Mouse (Mus musculus) kidney, embryonic 16.5 days (tissue): ENCODE results near the gene S100b. TPM values are rescaled to one million over a fixed set of nuclear protein-coding genes. Genes with fewer than 3 reads are reported as not detected.

ENCODE experiments used
- ATAC-seq: fragments of 200-750 bp; cut with Nextera tagmentation; 2 replicates; pipeline ENCODE4 v1.8.0; 2017; ENCODE audit warnings: moderate TSS enrichment; ENCODE audit not compliant: low FRiP score, low TSS enrichment
- H3K27ac ChIP-seq: fragments of 300-500 bp; sonication (generic); 2 replicates; pipeline ENCODE4 v1.5.1; 2014; ENCODE audit warnings: low read length
- H3K27me3 ChIP-seq: fragments of 300-500 bp; sonication (generic); 2 replicates; pipeline ENCODE4 v1.6.1; 2014; ENCODE audit warnings: low read length, control low read depth, mixed read lengths; ENCODE audit not compliant: insufficient read depth
- H3K36me3 ChIP-seq: fragments of 300-500 bp; sonication (generic); 2 replicates; pipeline ENCODE4 v1.6.1; 2014; ENCODE audit warnings: low read length, control low read depth, mixed read lengths; ENCODE audit not compliant: insufficient read depth
- H3K4me1 ChIP-seq: fragments of 300-500 bp; sonication (generic); 2 replicates; pipeline ENCODE4 v1.6.1; 2014; ENCODE audit warnings: low read length, control low read depth, mixed read lengths; ENCODE audit not compliant: insufficient read depth
- H3K4me2 ChIP-seq: fragments of 300-500 bp; sonication (generic); replicated peaks from 2 replicates; pipeline ENCODE4 v1.6.1; 2014; ENCODE audit warnings: low read depth, low read length
- H3K4me3 ChIP-seq: fragments of 300-500 bp; sonication (generic); 2 replicates; pipeline ENCODE4 v1.5.1; 2014; ENCODE audit warnings: mild to moderate bottlenecking, low read length
- H3K9ac ChIP-seq: fragments of 300-500 bp; sonication (generic); replicated peaks from 2 replicates; pipeline ENCODE4 v1.6.1; 2014; ENCODE audit warnings: low read length
- H3K9me3 ChIP-seq: fragments of 300-500 bp; sonication (generic); 2 replicates; pipeline ENCODE4 v1.6.1; 2016; ENCODE audit warnings: low read length, control low read depth
- whole genome bisulfite sequencing: fragments of 180-500 bp; shearing (Covaris S2); extraction: QIAGEN DNeasy Blood & Tissue Kit; methylation state at CpG from one replicate; pipeline ENCODE4 v1.1.7; 2014; 5-methylcytosine and 5-hydroxymethylcytosine counted together
- polyA plus RNA-seq: library from polyadenylated mRNA; unstranded; fragments of >200 nt; fragmentation: Nextera tagmentation; extraction: Ambion mirVana; gene quantifications from 2 replicates; pipeline ENCODE4 v1.2.1, GENCODE M21; 2015

Gene S100b
- polyA plus RNA-seq, 1 experiment from 2014 or later: 0.45 TPM

DNA sequence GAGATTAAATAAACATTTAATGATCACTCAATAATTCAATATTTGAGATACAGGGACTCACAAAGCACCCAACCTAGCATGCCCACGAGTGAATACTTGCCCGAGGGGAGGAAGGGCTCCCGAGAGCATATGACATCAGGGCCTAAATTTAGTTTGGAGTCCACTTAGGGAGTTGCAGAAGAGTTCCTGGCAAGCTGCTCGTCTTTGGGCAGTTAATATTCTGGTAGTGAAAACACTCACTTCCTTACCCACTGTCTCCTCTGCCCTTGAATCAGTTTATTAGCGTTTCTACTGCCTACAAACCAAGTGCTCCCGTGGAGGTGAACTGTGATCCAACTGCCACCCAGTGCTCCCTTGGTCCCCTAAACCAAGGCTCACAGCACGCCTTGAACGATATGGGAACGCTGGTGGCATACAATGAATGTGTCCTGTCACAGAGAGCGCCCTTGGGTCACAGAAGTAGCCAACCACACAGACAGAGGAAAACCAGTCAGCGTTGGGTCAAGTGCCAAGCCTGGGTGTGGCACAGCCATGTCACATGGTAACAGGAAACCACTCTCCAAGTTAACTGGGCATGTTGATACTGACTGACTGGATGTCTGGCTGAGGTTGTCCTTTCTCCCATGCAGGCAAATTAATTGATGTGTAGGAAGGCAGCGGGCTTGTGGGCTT, 4.2 kb downstream of the S100b start:
- Histone ChIP-seq H3K4me2 (no peak overlapping the region), H3K27ac (no peak overlapping the region), H3K4me1 (peaks cover 9% of the 10 kb centered on the region; the same call in 1 of the 2 replicates), H3K9me3 (no peaks in the 10 kb centered on the region), H3K9ac (no peak overlapping the region), H3K36me3 (no peaks in the 10 kb centered on the region), H3K27me3 (no peaks in the 10 kb centered on the region), H3K4me3 (no peak overlapping the region)
- no peak for ATAC-seq
- whole genome bisulfite sequencing: 66% methylated on average over 12 of the region's 12 CpGs

DNA sequence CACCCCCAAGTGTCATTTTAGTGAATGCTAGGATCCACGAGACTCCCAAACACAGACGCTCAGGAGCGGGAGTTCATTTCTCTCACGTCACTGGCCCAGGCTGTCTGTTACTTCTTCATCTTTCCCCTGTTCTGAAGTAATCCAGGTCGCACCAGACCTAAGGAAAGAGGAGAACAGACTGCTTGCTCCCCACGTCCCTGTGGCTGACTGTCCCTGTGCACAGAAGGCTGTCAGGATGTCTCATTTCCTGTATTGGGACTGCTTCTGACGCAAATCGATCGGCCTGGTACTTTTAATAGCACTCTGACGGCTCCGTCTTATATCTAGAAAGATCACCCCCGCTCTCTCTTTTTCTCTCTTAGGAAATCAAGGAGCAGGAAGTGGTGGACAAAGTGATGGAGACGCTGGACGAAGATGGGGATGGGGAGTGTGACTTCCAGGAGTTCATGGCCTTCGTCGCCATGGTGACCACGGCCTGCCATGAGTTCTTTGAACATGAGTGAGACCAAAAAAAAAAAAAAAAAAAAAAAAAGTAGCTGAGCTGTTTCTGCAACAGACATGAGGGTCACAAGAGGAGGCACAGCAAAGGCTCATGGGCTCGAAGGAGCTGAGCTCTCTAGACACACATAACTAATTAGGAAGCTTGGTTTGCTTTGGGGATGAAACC, 6.0 kb downstream of the S100b start:
- ATAC-seq: no peak
- 68% methylated on average over 18 of the region's 18 CpGs for WGBS
- Histone ChIP-seq H3K4me2 (no peak overlapping the region), H3K9me3 (no peaks in the 10 kb centered on the region), H3K36me3 (0 out of 2 replicates have a peak, but pooled peaks cover 7% of the 10 kb centered on the region), H3K27me3 (no peaks in the 10 kb centered on the region), H3K27ac (no peak overlapping the region), H3K4me3 (no peak overlapping the region), H3K9ac (no peak overlapping the region), H3K4me1 (0 out of 2 replicates have a peak, but pooled peaks cover 5% of the 10 kb centered on the region)

DNA sequence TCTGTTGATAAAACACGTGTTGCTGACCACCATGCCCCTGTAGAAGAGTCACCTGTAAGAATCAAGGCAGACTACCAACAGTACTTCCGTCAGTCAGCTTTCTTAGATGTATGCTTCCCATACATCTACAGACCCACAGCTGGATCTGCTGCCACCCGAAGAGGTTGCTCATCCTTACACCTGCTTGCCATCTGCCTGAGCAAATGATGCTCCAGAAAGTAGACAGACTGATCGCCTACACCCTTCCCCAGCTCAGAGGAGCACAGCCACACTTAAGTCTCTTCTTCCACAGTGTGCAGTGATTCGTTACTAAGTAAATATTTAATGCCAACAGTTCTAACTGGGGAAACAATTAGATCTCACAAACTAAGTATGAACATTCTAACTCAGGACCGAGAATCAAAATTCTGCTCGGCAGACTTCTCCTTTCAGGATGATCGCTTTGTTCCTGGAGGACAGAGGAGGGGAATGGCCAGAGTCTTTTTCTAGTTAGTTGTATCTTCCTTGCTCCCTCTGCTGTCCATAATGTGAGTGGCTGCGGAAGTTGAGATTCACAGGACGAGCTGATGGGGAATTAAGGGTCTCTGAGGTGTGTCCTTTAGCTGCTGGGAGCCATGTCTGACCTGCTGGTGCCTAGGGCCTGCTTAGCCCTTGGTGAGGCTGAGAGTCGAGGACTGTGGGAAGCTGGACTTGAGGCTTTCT, 6.9 kb downstream of the S100b start:
- 54% methylated on average over 11 of the region's 11 CpGs for WGBS

DNA sequence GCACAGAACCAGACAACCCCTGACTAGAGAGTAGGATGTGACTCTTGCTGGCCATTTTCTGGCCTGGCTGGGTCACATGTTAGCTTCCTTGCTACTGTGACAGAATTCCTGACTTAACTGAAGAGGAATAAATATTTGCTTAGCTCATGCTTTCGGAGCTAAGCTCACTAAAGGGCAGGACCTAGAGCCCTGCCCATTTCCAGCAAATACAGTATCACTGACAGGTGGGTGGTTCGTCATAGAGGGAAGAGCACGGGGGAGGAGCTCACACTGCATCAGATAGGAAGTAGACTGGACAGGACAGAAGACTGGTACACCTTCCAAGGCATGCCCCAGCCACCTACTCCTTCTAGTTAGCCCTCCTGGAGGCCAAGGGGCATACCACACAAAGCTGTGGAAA, 7.8 kb downstream of the S100b start:
- no peak overlapping the region for H3K27ac ChIP-seq
- 57% methylated on average over 3 of the region's 3 CpGs for WGBS
- H3K27me3 ChIP-seq: no peaks in the 10 kb centered on the region
- no peak overlapping the region for H3K4me2 ChIP-seq
- H3K9ac ChIP-seq: no peak overlapping the region
- H3K4me3 ChIP-seq: no peak overlapping the region
- no peaks in the 10 kb centered on the region for H3K9me3 ChIP-seq
- 0 out of 2 replicates have a peak, but pooled peaks cover 5% of the 10 kb centered on the region for H3K4me1 ChIP-seq
- peaks cover 23% of the 10 kb centered on the region for H3K36me3 ChIP-seq
- no peak for ATAC-seq

More for the DNA sequence above, 6.9 kb downstream of the S100b start:
- Histone ChIP-seq H3K4me1 (0 out of 2 replicates have a peak, but pooled peaks cover 5% of the 10 kb centered on the region), H3K36me3 (peaks cover 14% of the 10 kb centered on the region), H3K9me3 (no peaks in the 10 kb centered on the region), H3K4me2 (no peak overlapping the region), H3K4me3 (no peak overlapping the region), H3K27ac (no peak overlapping the region), H3K27me3 (no peaks in the 10 kb centered on the region), H3K9ac (no peak overlapping the region)
- ATAC-seq: no peak; the same call in 1 of the 2 replicates

DNA sequence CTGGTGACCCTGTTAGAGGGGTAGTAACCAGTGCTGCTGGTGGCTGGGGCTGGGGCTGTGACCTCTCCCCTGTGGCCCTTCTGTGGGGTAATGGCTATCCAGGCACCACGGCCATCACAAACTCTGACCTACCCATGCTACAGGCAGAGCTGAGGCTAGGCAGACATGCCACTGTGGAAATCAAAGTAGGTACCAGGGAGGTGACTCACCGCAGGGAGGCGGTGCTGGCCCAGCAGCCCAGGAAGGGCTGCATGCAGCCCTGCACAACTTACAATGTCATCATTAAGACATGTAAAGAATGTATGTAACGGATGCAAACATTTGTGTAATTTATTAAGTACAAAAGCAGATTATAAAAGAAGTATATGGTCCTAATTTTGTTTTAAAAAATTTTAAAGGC, 8.8 kb downstream of the S100b start:
- Histone ChIP-seq H3K4me2 (no peak overlapping the region), H3K4me3 (no peak overlapping the region), H3K27me3 (no peaks in the 10 kb centered on the region), H3K36me3 (peaks cover 23% of the 10 kb centered on the region), H3K9ac (no peak overlapping the region), H3K9me3 (no peaks in the 10 kb centered on the region), H3K27ac (no peak overlapping the region), H3K4me1 (0 out of 2 replicates have a peak, but pooled peaks cover 5% of the 10 kb centered on the region)
- 67% methylated on average over 4 of the region's 4 CpGs for WGBS
- no peak for ATAC-seq

DNA sequence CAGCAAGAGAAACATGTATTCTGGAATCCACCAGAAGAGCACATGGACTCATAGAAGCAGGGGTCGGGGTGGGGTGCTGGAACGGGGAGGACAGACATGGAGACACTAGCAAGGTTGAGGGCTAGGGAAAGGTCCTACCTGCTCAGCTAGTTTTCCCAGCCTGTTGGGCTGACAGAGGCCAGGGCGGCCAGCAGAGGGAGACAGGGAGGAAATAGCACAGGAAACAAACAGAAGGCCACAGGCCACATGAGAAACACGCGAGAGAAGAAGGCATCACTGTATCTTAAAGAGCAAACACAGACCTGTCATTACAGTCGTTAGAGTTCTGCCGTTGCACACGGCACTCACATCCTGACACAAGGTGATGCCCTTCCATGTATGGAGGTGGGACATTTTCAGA, 17.6 kb downstream of the S100b start:
- no peaks in the 10 kb centered on the region for H3K9me3 ChIP-seq
- peaks cover 38% of the 10 kb centered on the region for H3K36me3 ChIP-seq
- H3K27ac ChIP-seq: no peak overlapping the region
- H3K4me2 ChIP-seq: no peak overlapping the region
- ATAC-seq: no peak
- H3K4me3 ChIP-seq: no peak overlapping the region
- H3K27me3 ChIP-seq: no peaks in the 10 kb centered on the region
- no peak overlapping the region for H3K9ac ChIP-seq
- 44% methylated on average over 8 of the region's 8 CpGs for WGBS
- no peaks in the 10 kb centered on the region for H3K4me1 ChIP-seq

DNA sequence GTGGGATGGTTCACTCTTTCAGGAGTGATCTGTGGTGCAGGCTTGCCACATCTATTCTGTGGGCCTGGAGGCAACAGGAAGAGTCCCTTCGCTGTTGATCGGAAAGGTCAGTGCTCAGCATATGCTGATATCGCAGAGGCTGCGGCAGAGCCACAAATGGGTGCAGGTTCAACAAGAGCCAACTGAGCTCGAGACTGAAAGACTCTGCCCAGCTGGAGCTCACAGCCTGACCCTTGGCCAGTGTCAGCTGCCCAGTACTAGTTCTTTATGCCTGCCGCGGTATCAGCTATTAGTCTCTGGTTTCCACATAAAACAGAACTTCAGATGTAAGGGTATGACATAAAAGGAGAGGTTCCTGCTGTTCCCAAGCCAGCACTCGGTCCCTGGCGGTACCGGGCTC, 21.6 kb downstream of the S100b start:
- no peak for ATAC-seq
- H3K4me3 ChIP-seq: no peak overlapping the region
- no peaks in the 10 kb centered on the region for H3K4me1 ChIP-seq
- H3K4me2 ChIP-seq: no peak overlapping the region
- H3K27ac ChIP-seq: no peak overlapping the region
- no peaks in the 10 kb centered on the region for H3K27me3 ChIP-seq
- no peaks in the 10 kb centered on the region for H3K9me3 ChIP-seq
- H3K9ac ChIP-seq: no peak overlapping the region
- WGBS: 80% methylated on average over 10 of the region's 10 CpGs
- H3K36me3 ChIP-seq: peaks cover 39% of the 10 kb centered on the region

DNA sequence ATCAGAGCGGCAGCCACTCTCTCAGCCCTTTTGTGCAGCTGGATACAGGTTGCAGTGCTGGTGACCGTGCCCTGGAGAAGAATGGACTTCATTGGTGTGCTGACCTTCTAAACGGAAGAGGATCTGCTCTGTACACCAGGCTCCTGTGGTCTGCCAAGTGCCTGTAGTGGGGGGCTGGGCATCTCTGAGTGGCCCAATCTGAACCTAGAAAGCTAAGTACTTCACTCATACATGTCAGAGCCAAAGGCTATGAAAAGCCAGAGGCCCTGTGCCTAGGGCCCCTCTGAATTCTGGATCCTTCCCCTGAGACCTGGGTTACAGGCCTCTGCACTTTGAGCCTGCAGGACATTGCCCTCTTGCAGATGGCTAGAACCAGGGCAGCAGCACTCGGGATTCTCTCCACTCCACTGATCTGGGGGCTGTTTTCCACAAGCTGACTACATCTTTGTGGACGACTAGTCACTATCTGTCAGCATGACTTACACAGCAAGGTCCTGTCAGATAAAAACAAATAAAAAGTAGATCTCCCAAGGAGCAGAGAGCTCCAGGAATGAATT, 25.0 kb downstream of the S100b start:
- ATAC-seq: no peak
- no peaks in the 10 kb centered on the region for H3K27me3 ChIP-seq
- peaks cover 32% of the 10 kb centered on the region for H3K36me3 ChIP-seq
- no peaks in the 10 kb centered on the region for H3K9me3 ChIP-seq
- H3K9ac ChIP-seq: no peak overlapping the region
- no peaks in the 10 kb centered on the region for H3K4me1 ChIP-seq
- no peak overlapping the region for H3K27ac ChIP-seq
- H3K4me2 ChIP-seq: no peak overlapping the region
- whole genome bisulfite sequencing: 65% methylated on average over 5 of the region's 5 CpGs
- no peak overlapping the region for H3K4me3 ChIP-seq

DNA sequence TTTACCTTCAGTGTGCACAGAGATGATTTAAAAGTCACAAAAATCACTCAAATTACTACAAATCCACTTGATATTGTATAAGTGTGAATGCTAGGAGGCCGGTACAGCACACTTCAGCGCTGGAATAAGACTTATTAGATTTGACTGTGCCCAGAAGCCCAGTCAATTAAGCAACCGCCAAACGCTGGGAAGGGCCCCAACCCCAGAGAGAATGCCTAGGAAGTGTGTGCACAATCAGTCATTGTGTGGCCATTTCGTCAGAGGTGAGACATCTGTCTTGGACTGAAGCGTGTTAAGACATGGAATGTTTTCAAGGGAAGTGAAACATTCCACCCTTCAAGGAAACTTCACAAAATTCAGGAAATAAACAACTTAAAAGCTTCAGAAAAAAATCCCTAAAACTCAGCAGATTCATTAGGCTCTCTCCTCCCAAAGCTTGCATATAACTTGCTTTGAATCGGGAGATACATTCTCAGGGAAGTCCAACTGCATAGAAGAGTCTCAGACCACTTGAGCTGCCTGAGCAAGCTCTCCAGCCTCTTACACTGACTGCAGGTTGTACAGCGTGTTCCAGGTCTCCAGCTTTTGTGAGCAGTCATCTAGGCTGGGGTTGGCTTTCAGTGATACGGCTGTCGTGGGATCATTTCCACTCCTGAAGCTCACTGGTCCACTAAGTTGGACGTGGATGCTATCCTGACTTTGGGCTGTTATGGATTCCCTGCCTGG, 34.8 kb downstream of the S100b start:
- Histone ChIP-seq H3K36me3 (peaks cover 42% of the 10 kb centered on the region), H3K4me3 (no peak overlapping the region), H3K4me2 (no peak overlapping the region), H3K27me3 (no peaks in the 10 kb centered on the region), H3K4me1 (no peaks in the 10 kb centered on the region), H3K9me3 (no peaks in the 10 kb centered on the region), H3K27ac (no peak overlapping the region), H3K9ac (no peak overlapping the region)
- ATAC-seq: no peak
- 81% methylated on average over 11 of the region's 11 CpGs for WGBS
